Mouse (Mus musculus) gastrocnemius, postnatal 4 days (tissue): ENCODE results near the gene Rap1a. TPM values are rescaled to one million over a fixed set of nuclear protein-coding genes. Genes with fewer than 3 reads are reported as not detected.
A peak's percentile ranks its signal among the peaks of the same experiment; 100 is the strongest.

Experiments used
- DNase-seq, 2 experiments: peaks; one replicate each; pipeline ENCODE4 v3.0.0; 2021 to 2022; ENCODE audit warnings: low spot score in 2 of 2, mixed read lengths in 2 of 2
- total RNA-seq, 2 experiments: library from RNA; stranded (reverse); gene quantifications; 2 replicates each; pipeline ENCODE4 v1.2.3; 2021

Rap1a gene
- total RNA-seq, 2 experiments from 2014 or later: 129 to 150 TPM

DNA sequence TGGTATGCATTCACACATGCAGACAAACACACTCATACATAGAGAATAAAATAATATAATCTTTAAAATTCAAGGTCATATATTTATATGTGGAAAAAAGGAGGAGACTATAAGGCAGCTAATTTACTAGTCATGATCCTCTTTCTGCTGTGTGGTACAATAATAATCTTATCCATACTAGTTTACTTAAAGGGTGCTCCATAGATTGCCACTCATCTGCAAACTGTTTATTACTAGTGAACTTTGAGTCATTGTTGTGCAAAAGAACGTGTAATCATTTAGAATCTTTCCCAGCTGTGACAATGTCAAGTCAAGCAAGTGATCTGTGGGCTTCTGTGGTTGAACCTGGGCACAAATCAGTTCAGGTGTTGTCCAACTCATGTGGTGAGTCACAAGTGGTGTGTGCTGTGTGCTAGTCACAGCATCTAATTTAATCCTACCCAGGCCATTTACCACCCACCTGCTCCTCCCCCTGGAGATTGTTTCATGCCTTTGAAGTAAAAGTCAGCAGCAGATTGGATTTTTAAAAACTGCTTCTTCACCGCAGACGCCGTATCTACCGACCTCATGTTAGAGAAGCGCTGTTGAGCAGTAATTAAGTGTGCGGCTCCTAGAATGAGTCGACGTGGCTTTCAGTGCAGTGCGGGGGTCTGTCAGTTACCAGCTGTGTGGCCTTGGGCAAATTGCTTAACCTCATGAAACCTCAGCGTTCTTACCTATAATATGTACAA, 5.5 kb upstream of the Rap1a start:
- DNase-seq: no peak

DNA sequence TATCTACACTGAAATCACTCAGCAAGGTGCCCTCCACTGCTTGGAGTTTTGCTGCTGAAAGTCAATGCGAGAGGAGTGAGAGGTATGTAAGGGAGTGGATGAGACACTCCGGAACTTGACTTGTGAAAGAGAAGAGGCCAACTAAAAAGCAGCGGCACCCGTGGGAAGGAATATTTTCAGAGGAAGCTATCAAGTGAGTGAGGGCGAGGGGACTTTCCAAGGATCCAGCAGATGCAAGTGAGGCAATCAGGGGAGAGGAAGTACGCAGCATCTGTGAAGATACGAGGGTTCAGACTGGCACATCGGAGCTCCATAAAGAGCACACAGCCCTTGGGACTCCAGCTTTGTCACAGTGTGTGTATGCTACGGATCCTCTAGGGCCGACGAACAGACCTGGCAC, 2.5 kb upstream of the Rap1a start:
- no peak for DNase-seq

DNA sequence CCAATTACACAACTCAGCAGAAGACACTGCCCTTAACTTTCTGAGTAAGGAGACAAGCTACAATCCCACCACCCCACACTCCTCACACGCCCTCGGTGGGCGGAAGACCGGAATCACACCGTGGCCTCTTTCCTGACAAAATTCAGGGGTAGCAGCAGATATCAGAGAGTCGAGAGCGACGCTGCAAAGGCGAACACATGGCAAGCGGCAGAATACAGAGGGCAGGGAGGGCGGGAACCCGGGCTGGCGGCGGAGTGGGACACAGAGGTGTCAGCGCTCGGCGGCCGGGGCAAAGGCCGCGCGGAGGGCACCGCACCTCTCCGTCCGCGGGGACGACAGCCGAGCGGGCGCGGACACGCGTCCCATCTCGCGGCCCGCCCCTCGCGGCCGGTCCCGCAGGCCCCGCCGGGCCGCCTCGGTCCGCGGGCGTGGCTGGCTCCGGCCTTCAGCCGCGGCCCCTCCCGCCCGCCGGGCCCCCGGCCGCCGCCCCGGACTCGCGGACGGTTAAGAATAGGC, 403 bp downstream of the Rap1a start:
- DNase-seq: no peak

GRCm38 (mm10) chr3:105800156-105800674, 921 bp downstream of the Rap1a start:
- peak in 1 of 2 experiments; percentile 38 for DNase-seq

DNA sequence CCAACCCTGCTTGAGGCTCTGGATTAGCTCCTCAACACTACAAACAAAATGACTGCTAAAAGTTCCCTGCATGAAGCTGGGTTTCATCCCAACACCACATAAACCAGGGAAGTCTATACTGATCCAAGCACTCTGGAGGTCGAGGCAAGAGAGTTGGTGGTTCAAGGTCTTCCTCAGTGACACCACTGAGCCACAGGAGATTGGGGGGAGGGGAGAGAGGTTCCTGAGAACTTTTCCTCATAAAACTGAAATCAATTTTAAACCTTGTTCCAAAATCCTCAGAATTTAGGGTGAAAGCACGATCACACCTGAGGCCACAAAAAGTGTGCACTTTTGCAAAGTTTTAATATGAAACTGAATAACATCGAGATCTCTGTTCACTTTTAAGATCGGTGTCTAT, 1.8 kb downstream of the Rap1a start:
- no peak for DNase-seq

- DNase-seq: no peak
Observed at GRCm38 (mm10) chr3:105798770-105799169, 2.4 kb downstream of the Rap1a start.

DNA sequence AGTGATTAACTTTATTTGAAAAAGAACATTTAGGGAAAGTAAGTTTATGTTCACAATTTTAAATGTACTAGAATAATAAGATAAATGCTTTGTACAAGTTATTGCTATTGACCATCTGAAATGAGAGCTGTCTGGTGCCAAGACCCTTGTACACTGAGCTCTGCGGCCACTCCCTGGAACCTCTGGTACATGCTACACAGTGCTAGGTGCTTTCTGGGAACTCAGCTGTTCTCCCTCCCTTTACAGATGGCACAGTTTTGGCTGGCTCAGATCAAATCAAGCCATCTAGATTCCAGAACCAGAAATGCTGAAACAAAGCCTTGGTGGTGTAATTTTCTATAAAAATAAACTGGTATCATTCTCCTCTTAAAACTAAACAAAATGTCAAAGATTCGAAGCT, 3.7 kb downstream of the Rap1a start:
- DNase-seq: no peak

DNA sequence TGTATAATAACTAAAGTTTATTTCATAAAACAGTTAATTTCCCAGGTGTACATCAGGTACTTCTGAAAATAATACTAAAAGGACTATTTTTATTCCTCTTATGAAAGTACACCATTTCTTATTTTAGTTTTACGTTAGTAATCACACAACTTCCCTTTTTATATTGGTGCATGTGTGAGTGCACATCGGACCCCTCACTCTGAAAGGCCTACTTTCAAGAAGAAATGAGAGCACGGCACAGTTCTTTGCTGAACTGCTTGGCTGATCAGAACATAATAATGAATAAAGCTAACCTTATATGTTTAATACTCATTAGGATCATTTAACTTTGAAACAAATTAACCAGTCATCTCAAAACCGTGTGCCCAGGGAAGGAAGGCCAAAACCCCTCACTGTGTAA, 4.4 kb downstream of the Rap1a start:
- DNase-seq: no peak

GRCm38 (mm10) chr3:105794309-105794708, 6.8 kb downstream of the Rap1a start:
- DNase-seq: no peak

GRCm38 (mm10) chr3:105792309-105792708, 8.8 kb downstream of the Rap1a start:
- no peak for DNase-seq

- DNase-seq: no peak
Observed at GRCm38 (mm10) chr3:105791129-105791528, 10.0 kb downstream of the Rap1a start.

DNA sequence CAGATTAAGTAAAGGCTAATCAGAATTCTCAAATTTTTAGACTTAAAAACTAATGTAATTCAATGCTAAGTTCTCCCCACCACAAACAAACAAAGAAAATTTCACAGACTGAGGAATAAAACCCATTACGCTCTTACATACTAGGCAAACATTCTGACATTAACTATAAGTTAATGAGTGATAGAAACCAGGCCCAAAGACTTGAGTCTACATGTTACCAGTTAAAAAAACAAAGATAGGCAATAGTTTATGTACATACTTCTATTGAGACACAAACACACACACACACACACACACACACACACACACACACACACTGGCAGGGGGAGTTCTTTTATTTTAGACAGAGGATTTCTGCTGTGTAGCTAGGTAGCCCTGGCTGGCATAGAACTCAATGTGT, 10.8 kb downstream of the Rap1a start:
- no peak for DNase-seq

GRCm38 (mm10) chr3:105789776-105790175, 11.4 kb downstream of the Rap1a start:
- no peak for DNase-seq

- no peak for DNase-seq
Observed at GRCm38 (mm10) chr3:105787328-105787727, 13.8 kb downstream of the Rap1a start.

DNA sequence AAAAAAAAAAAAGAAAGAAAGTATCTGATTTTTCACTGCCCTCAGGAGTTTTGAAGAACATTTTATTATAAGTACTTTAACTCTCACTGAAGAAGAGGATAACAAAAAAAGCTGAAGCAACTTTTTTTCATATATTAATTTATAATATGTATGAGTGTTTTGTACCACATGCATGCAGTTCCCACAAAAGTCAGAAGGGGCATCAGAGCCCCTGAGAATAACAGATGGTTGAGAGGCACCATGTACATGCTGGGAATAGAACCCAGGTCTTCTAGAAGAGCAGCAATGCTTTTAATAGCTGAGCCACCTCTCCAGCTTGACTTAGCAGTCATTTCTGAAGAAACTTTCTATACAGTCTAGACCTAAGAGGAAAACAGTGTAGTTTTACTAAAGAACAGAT, 15.3 kb downstream of the Rap1a start:
- DNase-seq: no peak

- DNase-seq: no peak
Observed at GRCm38 (mm10) chr3:105783809-105784208, 17.3 kb downstream of the Rap1a start.

- no peak for DNase-seq
Observed at GRCm38 (mm10) chr3:105782406-105782805, 18.7 kb downstream of the Rap1a start.

DNA sequence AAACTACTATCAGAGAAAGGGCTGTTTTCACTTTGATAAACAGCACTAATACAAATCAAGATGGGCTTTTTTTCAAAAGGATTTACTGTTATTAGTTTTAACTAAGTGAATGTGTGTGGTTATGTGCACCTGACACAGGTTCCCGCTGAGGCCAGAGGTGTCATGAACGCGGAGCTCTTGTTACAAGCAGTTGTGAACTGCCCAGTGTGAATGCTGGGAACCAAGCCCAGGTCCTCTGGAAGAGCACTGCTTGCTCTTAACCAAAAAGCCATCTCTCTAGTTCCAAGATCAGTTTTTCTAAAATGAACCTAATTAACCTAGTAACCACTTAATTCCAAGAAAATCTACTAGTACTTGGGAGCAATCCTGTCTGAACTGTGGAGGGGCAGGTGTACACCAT, 23.1 kb downstream of the Rap1a start:
- DNase-seq: no peak

DNA sequence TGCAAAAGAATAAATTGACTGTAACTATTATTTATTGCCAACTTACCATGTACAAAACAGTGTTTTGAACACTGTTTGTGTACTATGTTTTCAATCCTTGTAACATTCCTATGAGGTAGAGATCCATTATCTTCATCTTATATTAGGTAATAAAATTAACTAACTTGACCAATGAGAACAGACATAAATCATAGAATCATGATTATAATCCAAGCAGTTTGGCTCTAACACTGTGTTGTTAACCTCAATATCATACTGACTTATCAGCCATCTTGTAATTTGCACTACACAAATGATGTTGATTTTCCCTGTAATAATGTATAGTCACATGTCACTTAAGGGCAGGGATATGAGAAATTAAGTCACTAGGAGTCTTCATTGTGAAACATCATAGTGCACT, 26.6 kb downstream of the Rap1a start:
- DNase-seq: no peak

- DNase-seq: no peak
Observed at GRCm38 (mm10) chr3:105771534-105771933, 29.6 kb downstream of the Rap1a start.

- DNase-seq: no peak
Observed at GRCm38 (mm10) chr3:105770836-105771235, 30.3 kb downstream of the Rap1a start.

- DNase-seq: no peak
Observed at GRCm38 (mm10) chr3:105769380-105769779, 31.8 kb downstream of the Rap1a start.

DNA sequence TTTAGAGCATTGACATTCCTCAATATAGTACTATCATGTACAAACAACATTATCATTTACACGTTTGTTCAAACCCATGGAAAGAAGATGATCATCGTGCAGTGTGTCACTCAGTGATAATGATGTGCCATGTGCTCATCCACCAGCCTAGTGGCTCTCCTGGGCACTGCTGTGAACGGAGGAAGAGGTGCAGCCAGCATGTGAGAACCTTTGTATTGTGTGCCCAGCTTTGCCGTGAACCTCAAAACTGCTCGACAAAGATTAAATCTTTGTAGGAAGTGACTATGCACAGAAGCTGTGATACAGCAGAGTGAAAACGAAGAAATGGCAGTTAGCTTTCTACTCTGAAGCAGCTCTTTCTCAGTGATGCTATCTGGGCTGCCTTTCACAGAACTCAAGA, 32.6 kb downstream of the Rap1a start:
- DNase-seq: no peak
